Mouse (Mus musculus) hindbrain, embryonic 11.5 days (tissue): ENCODE data around the gene Aspm. TPM values are rescaled to one million over a fixed set of nuclear protein-coding genes. Genes with fewer than 3 reads are reported as not detected.
A peak's percentile ranks its signal among the peaks of the same experiment; 100 is the strongest.
"Not testable (repeated sequence)": the region's sequence is repeated elsewhere in the genome, so short reads cannot be mapped to it uniquely, and the experiment has no call there.

ENCODE experiments used
- ATAC-seq: fragments of 200-750 bp; cut with Nextera tagmentation; 2 replicates; pipeline ENCODE4 v1.8.0; 2017; ENCODE audit warnings: mild to moderate bottlenecking, moderate TSS enrichment, moderate library complexity; ENCODE audit not compliant: low FRiP score
- DNase-seq: peaks from one replicate; pipeline ENCODE4 v3.0.0-alpha.2; 2015; ENCODE audit warnings: low spot score
- H3K27ac ChIP-seq: fragments of 300-500 bp; sonication (generic); 2 replicates; pipeline ENCODE4 v1.5.1; 2014; ENCODE audit warnings: mild to moderate bottlenecking, low read depth, low read length
- H3K27me3 ChIP-seq: fragments of 300-500 bp; sonication (generic); 2 replicates; pipeline ENCODE4 v1.6.1; 2014; ENCODE audit warnings: mild to moderate bottlenecking, low read length, moderate library complexity, mixed read lengths; ENCODE audit not compliant: control insufficient read depth, insufficient read depth
- H3K36me3 ChIP-seq: fragments of 300-500 bp; sonication (generic); 2 replicates; pipeline ENCODE4 v1.6.1; 2014; ENCODE audit warnings: mild to moderate bottlenecking, low read length, moderate library complexity, mixed read lengths; ENCODE audit not compliant: control insufficient read depth, insufficient read depth
- H3K4me1 ChIP-seq: fragments of 300-500 bp; sonication (generic); replicated peaks from 2 replicates; pipeline ENCODE4 v1.6.1; 2014; ENCODE audit warnings: low read length, mixed read lengths; ENCODE audit not compliant: control insufficient read depth, insufficient read depth
- H3K4me2 ChIP-seq: fragments of 300-500 bp; sonication (generic); replicated peaks from 2 replicates; pipeline ENCODE4 v1.6.1; 2014; ENCODE audit warnings: mild to moderate bottlenecking, low read depth, low read length
- H3K4me3 ChIP-seq: fragments of 300-500 bp; sonication (generic); 2 replicates; pipeline ENCODE4 v1.5.1; 2014; ENCODE audit warnings: low read depth, low read length
- H3K9ac ChIP-seq: fragments of 300-500 bp; sonication (generic); 2 replicates; pipeline ENCODE4 v1.6.1; 2014; ENCODE audit warnings: low read depth, low read length
- H3K9me3 ChIP-seq: fragments of 300-500 bp; sonication (generic); 2 replicates; pipeline ENCODE4 v1.6.1; 2016; ENCODE audit warnings: low read length; ENCODE audit not compliant: control insufficient read depth
- WGBS: fragments of 180-500 bp; shearing (Covaris S2); extraction: QIAGEN DNeasy Blood & Tissue Kit; methylation state at CpG from one replicate; pipeline ENCODE4 v1.1.7; 2014; 5-methylcytosine and 5-hydroxymethylcytosine counted together
- polyA plus RNA-seq: library from polyadenylated mRNA; unstranded; fragments of >200 nt; fragmentation: Nextera tagmentation; extraction: Ambion mirVana; gene quantifications from 2 replicates; pipeline ENCODE4 v1.2.1, GENCODE M21; 2014

Gene Aspm
- polyA plus RNA-seq, 1 experiment from 2014 or later: 31.5 TPM

DNA sequence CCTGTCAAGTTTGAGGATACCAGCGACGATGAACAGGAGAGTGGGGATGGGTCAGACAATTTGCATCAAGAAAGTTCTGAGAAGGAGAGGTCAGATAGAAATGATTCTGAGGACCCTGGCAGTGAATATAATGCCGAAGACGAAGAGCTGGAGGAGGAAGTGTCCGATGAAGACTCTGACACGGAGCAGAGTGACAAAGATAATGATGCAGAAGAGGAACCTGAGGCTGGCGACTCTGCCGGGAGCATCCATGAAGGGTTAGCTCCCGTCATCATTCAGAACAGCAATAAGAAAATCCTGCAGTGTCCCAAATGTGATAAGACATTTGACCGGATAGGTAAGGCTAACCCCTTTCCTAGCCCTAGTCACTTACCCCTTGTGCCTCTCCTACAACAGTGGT lies 30.6 kb upstream of the Aspm start:
- Histone ChIP-seq H3K27me3 (no peaks in the 10 kb centered on the region), H3K9ac (0 out of 2 replicates have a peak overlapping the region, but pooled peaks have one; percentile 27), H3K36me3 (no peaks in the 10 kb centered on the region), H3K4me2 (peak overlapping the region; percentile 70), H3K4me3 (peak overlapping the region; percentile 18; the same call in 1 of the 2 replicates), H3K9me3 (no peaks in the 10 kb centered on the region), H3K27ac (no peak overlapping the region), H3K4me1 (peaks cover 12% of the 10 kb centered on the region)
- DNase-seq (no peak), ATAC-seq (no peak)
- 68% methylated on average over 10 of the region's 10 CpGs for WGBS

DNA sequence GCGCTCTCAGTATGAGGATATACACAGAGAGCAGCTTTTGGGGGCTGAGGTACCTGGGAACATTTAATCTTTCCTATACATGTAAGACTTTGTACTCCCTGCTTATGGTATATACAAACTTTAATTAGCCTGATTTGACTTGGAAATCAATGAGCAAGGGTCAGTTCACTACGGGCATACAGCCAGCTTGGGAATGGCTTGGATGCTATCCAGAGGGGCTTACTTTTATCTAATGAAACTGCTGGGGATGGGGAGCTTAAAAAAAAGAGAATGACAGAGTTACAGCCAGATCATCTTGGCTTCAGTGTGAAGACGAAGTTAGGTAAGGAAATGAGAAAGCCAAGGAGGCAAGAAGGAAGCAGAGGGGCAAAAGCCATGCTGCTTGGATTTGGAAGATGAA lies 29.6 kb upstream of the Aspm start:
- WGBS: 47% methylated on average over 3 of the region's 3 CpGs
- Histone ChIP-seq H3K27ac (no peak overlapping the region), H3K4me3 (peak overlapping the region; percentile 27), H3K36me3 (0 out of 2 replicates have a peak, but pooled peaks cover 3% of the 10 kb centered on the region), H3K27me3 (no peaks in the 10 kb centered on the region), H3K9me3 (no peaks in the 10 kb centered on the region), H3K9ac (peak overlapping the region; percentile 28; the same call in 1 of the 2 replicates), H3K4me1 (peaks cover 12% of the 10 kb centered on the region), H3K4me2 (peak overlapping the region; percentile 43)
- DNase-seq: no peak
- no peak for ATAC-seq

DNA sequence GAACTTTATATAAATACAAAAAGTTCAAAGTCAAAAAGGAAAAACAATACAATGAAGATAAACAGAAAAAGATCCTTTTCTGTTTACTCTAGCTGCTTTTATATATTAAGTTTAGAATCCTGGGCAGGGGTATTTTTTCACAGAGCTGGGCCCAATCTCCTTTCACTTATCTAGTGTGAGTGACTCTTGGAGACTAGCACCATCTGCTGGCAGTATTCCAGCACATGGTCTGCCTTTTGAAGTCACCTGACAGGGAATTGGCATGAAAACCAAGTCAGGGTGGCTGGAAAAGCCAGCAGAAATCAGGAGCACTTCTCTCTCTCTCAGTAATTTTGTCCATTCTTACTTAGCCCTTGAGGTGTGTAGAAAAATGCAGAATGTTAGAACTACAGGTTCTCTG lies 16.2 kb upstream of the Aspm start:
- Histone ChIP-seq H3K9ac (no peak overlapping the region), H3K4me2 (no peak overlapping the region), H3K36me3 (peaks cover 8% of the 10 kb centered on the region), H3K4me1 (no peaks in the 10 kb centered on the region), H3K9me3 (no peaks in the 10 kb centered on the region), H3K27ac (no peak overlapping the region), H3K4me3 (no peak overlapping the region), H3K27me3 (no peaks in the 10 kb centered on the region)
- ATAC-seq: peak; percentile 57; the same call in 1 of the 2 replicates
- DNase-seq: peak; percentile 64

DNA sequence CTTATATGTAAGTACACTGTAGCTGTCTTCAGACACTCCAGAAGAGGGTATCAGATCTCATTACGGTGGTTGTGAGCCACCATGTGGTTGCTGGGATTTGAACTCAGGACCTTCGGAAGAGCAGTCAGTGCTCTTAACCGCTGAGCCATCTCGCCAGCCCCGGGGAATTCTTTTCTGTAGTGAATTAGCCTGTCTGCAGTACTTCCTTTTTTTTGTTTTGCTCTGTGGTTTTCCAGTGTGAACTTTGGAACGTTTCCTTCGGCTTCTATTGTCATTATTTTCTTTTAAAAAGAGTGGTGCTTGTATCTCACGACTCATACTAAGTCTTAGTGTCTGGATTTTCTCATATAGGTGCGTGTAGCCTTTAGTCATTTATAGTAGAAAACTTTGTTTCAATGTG lies 11.5 kb upstream of the Aspm start:
- H3K9ac ChIP-seq, H3K4me2 ChIP-seq, H3K9me3 ChIP-seq, H3K36me3 ChIP-seq, H3K27me3 ChIP-seq, DNase-seq, H3K4me3 ChIP-seq, H3K27ac ChIP-seq, H3K4me1 ChIP-seq, ATAC-seq: not testable (repeated sequence)
- 86% methylated on average over 9 of the region's 9 CpGs for WGBS

DNA sequence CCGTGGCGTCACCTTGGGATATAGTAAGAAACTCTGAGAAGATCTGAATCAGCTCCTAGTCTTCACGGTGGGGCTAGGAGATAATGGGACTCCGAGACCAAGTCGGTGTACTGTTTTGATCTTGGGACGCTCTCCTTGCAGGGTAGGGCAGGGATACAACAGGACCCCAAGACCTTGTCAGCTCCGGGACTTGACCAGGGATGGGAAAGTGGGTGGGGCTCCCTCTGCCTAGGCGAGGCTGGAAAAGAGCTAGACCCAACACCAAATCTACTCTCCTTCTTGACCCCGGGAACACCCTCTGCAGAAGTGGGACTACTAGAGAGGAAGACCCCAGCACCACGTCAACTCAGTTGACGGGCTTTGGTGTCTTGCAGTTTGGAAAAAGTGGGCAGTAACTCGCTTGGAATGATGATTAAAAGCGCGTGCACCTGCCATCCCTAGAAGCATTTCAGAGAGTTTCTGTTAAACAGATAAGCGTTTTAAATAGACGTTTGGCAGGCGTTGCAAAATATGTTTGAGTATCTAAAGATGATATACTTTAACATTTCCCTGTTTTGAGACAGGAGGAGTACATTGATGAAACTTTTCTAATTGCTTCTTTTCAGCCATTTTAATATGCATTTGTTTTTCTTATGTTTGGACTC lies 776 bp downstream of the Aspm start:
- H3K4me2 ChIP-seq: peak overlapping the region; percentile 77
- peaks cover 2% of the 10 kb centered on the region; the same call in 1 of the 2 replicates for H3K4me1 ChIP-seq
- 0 out of 2 replicates have a peak, but pooled peaks cover 2% of the 10 kb centered on the region for H3K36me3 ChIP-seq
- H3K27ac ChIP-seq: 0 out of 2 replicates have a peak overlapping the region, but pooled peaks have one; percentile 5
- no peaks in the 10 kb centered on the region for H3K9me3 ChIP-seq
- ATAC-seq: peak; percentile 51
- H3K9ac ChIP-seq: peak overlapping the region; percentile 73
- H3K27me3 ChIP-seq: no peaks in the 10 kb centered on the region
- H3K4me3 ChIP-seq: peak overlapping the region; percentile 75
- 3% methylated on average over 17 of the region's 17 CpGs for WGBS
- DNase-seq: no peak

DNA sequence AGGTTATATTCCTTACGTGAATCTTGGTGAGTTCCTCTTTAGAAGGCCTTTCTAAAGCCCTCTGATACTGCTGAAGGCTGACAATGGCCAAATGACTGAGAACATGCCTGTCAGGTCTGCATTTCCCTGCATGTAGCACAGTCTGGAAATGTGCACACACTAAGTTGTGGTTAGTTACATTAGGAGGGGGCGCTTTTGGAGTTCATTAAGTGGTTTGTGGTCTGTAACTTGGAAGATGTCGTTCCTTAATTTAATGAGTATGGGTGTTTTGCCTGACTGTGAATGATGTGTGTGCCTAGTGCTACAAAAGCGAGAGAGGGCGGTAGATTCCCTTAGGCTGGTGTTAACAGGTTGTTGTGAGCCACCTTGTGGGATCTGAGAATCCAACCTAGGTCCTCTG lies 6.2 kb downstream of the Aspm start:
- 77% methylated on average over 5 of the region's 5 CpGs for WGBS

DNA sequence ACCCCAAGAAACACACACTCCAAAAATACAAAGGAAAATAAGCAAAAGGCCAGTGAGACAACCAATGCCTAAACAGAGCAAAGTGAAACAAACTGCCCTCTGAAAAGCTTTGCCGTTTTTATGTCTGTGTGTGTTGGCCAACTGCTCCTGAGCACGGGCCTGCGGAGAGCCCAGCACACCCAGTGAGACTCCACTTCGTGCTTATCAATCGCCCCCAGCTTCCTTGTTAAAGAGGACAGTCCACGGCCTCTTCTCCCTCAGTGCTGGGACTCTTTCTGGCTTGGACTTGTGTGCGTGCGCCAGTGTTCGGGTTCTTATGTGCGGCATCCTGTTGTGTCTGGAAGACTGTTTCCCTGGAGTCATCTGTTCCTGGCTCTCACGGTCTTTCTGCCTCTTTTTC lies 11.4 kb downstream of the Aspm start:
- DNase-seq (no peak), ATAC-seq (no peak)
- H3K27me3 ChIP-seq: no peaks in the 10 kb centered on the region
- H3K9me3 ChIP-seq: no peaks in the 10 kb centered on the region
- no peak overlapping the region for H3K4me2 ChIP-seq
- H3K4me3 ChIP-seq: no peak overlapping the region
- H3K27ac ChIP-seq: no peak overlapping the region
- peaks cover 9% of the 10 kb centered on the region; the same call in 1 of the 2 replicates for H3K36me3 ChIP-seq
- WGBS: 89% methylated on average over 11 of the region's 11 CpGs
- H3K9ac ChIP-seq: no peak overlapping the region
- H3K4me1 ChIP-seq: no peaks in the 10 kb centered on the region

More for the DNA sequence above, 6.2 kb downstream of the Aspm start:
- no peak overlapping the region for H3K4me2 ChIP-seq
- no peaks in the 10 kb centered on the region for H3K9me3 ChIP-seq
- no peak overlapping the region for H3K9ac ChIP-seq
- ATAC-seq: peak; percentile 20; the same call in 1 of the 2 replicates
- H3K27ac ChIP-seq: no peak overlapping the region
- H3K27me3 ChIP-seq: no peaks in the 10 kb centered on the region
- no peak for DNase-seq
- H3K4me3 ChIP-seq: no peak overlapping the region
- peaks cover 2% of the 10 kb centered on the region; the same call in 1 of the 2 replicates for H3K4me1 ChIP-seq
- H3K36me3 ChIP-seq: peaks cover 8% of the 10 kb centered on the region; the same call in 1 of the 2 replicates

DNA sequence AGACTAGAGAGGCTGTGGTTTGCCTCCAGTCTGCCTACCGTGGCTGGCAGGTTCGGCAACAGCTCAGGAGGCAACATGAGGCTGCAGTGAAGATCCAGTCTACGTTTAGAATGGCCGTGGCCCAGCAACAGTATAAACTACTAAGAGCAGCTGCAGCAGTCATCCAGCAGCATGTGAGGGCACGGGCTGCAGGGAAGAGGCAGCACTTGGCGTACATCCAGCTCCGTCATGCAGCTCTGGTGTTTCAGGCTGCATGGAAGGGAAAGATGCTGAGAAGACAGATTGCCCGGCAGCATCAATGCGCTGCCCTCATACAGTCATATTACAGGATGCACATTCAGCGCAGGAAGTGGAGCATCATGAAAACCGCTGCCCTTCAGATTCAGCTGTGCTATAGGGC lies 24.3 kb downstream of the Aspm start:
- Histone ChIP-seq H3K9ac (no peak overlapping the region), H3K4me2 (no peak overlapping the region), H3K27ac (no peak overlapping the region), H3K27me3 (no peaks in the 10 kb centered on the region), H3K4me3 (no peak overlapping the region), H3K4me1 (no peaks in the 10 kb centered on the region), H3K9me3 (no peaks in the 10 kb centered on the region), H3K36me3 (peaks cover 5% of the 10 kb centered on the region)
- ATAC-seq: no peak
- WGBS: 96% methylated on average over 11 of the region's 11 CpGs
- no peak for DNase-seq

DNA sequence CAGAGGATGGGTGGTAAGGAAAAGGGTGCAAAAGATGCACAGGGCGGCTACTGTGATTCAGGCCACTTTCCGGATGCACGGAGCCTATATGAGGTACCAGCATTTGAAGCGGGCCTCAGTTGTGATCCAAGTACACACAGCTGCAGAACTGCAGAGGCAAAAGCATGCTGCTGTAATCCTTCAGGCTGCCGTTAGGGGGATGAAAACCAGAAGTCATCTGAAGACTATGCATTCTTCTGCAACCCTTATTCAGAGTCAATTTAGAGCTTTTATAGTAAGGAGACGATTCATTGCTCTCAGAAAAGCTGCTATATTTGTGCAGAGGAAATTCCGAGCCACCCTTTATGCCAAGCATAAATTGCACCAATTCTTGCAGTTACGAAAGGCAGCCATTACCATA lies 25.7 kb downstream of the Aspm start:
- Histone ChIP-seq H3K9ac (no peak overlapping the region), H3K9me3 (no peaks in the 10 kb centered on the region), H3K27ac (no peak overlapping the region), H3K4me1 (no peaks in the 10 kb centered on the region), H3K4me3 (no peak overlapping the region), H3K4me2 (no peak overlapping the region), H3K36me3 (peaks cover 5% of the 10 kb centered on the region), H3K27me3 (no peaks in the 10 kb centered on the region)
- ATAC-seq: no peak
- 95% methylated on average over 8 of the region's 8 CpGs for WGBS
- no peak for DNase-seq
